Mouse (Mus musculus) kidney, postnatal 4 days (tissue): ENCODE data around the gene Tmem117.

ENCODE experiments used
- DNase-seq, 2 experiments: peaks; one replicate each; pipeline ENCODE4 v3.0.0; 2021; ENCODE audit warnings: mixed read lengths in 2 of 2

The Tmem117 gene

GRCm38 (mm10) chr15:95044011-95044410 is 415.0 kb downstream of the Tmem117 start:
- no peak for DNase-seq

- no peak for DNase-seq
These were observed 418.5 kb downstream of the Tmem117 start for GRCm38 (mm10) chr15:95047486-95047885.

DNA sequence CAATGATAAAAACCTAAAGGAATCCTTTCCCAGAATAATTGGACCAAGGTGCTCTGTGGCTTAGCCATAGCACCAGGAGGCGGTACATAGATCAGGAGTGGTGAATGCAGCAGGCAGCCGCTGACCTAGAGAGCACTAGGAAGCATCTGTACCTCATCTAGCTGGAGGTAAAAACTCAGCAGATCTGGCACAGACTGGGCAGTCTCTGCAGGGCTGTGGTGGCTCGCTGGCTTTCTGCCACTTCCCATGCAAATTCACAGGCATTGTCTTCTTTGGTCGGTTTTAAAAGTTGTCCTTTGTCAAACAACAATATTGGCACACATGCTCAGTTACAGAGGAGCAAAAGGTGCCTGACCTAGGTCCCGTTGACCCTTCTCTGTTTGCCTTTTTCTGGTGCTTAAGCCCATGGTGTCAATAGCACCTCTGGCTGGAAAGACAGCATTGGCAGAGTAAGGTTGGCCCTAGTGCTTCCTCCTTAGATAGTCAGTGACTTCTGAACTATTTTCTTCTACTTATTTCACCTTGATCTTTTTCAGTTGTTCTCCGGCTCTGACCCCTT is 420.2 kb downstream of the Tmem117 start:
- no peak for DNase-seq

DNA sequence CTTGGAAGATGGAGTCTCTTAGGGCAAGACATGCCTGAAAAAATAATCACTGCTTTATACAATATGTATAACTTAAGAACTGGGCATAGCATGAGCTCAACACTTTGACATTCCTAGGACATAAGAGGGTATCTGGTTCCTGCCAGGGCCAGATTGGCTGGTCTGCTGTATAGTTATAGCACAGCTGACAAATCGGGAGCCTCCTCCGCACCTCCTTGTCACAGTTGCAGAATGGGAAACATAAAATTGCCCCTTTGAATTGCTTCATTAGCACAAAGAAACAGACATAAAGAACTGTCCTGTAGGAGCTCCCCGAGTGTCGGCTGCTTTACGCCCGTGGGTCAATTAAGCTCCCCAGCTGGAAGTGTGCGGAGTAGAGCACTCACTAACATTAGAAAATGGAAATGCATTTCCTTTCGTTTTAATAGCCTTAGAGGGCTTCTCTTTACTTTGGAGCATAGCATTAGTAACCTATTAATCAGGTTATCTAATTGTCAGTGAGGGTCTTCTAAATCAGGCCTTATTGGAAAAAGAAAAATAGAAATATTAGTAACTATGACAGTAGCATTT is 426.1 kb downstream of the Tmem117 start:
- no peak for DNase-seq

- DNase-seq: no peak
These were observed 439.0 kb downstream of the Tmem117 start for GRCm38 (mm10) chr15:95068023-95068422.

- DNase-seq: no peak
These were observed 439.8 kb downstream of the Tmem117 start for GRCm38 (mm10) chr15:95068799-95069198.

- DNase-seq: no peak
These were observed 441.8 kb downstream of the Tmem117 start for GRCm38 (mm10) chr15:95070881-95071280.

DNA sequence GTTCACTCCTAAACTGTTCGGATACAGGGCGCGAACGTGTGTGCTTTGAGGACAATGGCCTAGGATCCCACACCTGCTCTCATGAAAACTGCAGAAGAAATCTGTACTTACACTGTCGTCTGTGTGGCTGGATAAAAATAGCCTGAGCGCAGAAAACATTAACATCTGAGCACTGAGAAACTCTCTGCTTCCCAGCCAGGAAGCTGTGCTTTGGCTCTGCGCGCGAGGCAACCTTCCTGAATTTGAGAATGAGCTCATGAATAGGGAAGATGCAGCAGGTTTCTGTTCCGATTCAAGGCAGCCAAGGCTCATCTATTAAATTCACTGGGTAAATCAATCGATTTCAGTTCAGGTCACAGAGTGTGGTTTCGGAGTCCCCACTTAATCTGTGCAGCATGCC is 446.3 kb downstream of the Tmem117 start:
- no peak for DNase-seq

DNA sequence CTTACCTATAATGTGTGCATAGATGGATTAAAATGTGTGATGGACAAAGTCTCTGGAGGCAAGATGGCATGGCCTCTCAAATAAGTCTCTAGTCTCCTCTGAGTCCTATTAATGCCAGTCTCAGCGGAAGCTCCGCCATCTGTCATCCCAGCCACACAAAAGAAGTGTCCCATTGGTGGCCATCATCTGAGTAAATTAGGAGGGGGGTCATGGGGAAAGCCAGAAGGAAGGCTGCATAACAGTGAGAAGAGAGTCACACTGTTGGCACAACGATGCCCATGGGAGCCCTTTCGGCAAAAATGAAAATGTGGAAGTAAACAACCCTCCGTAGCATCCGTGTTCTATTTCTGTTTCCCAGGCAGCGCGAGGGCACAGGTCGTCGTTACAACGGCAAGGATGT is 452.6 kb downstream of the Tmem117 start:
- DNase-seq: no peak

DNA sequence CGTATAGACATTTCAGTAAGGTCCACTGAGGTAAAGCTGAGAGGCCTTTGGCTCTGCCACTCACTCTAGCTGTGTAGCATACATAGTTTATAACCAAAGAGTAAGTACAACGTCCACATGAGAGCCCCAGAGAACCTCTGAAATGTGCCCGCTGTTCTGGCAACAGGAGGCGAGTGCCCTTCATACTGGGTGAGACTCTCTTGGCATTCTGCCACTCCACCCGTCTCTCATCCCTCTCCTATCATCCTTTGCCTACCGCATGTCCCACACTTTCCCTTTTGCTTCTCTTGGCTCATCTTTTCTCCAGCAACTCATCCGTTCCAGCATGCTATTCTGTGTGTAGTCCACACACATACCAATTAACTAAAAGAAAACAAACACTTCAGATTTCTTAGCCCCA is 456.9 kb downstream of the Tmem117 start:
- DNase-seq: no peak

DNA sequence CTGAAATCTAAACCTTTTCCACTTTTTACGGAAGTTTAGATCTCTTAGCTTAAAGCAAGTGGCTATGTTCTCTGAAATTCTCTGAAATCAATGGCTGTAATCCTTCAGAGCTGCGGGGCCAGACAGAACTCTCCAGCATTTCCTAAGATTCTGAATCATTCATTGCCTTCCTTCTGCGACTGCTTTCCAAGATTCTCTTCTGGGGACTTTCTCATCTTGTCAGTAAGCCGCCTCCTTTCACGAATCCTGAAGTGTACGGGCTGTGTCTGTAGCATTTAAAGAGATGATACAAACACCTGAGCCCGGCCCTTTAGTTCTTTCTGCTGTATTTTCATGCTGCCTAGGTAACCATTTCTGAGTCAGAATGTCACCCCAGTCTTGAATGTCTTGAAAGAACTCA is 471.1 kb downstream of the Tmem117 start:
- DNase-seq: no peak

GRCm38 (mm10) chr15:95101522-95101921 is 472.5 kb downstream of the Tmem117 start:
- DNase-seq: no peak

DNA sequence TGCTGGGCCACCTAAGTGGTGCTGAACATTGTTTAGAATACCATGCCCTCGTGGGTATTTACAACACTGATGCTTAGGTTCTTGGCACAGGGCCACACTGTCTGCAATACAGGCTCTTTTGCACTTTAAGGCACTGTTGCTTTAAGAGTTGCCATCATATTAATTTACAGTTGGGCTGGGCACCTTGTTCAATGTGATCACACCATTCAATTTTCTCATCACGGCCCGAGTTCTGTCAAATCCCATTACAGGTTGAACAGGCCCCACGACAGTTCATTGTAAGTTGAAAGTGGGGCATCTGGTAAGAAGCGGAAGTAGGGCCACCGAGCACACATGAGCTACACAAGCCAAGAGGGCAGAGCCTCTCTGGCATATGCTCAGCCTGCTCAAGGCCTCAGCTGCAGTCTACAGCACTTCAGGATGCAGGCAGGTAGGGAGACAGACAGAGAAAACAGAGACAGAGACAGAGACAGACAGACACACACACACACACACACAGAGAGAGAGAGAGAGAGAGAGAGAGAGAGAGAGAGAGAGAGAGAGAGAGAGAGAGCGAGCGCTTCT is 478.3 kb downstream of the Tmem117 start:
- DNase-seq: no peak

GRCm38 (mm10) chr15:95108626-95109025 is 479.6 kb downstream of the Tmem117 start:
- no peak for DNase-seq

- no peak for DNase-seq
These were observed 502.4 kb downstream of the Tmem117 start for GRCm38 (mm10) chr15:95131401-95131800.

GRCm38 (mm10) chr15:95135926-95136609 is 507.0 kb downstream of the Tmem117 start:
- DNase-seq: no peak

GRCm38 (mm10) chr15:95137018-95137810 is 508.2 kb downstream of the Tmem117 start:
- no peak for DNase-seq

- no peak for DNase-seq
These were observed 509.8 kb downstream of the Tmem117 start for GRCm38 (mm10) chr15:95138709-95139409.

GRCm38 (mm10) chr15:95144131-95144530 is 515.1 kb downstream of the Tmem117 start:
- no peak for DNase-seq

DNA sequence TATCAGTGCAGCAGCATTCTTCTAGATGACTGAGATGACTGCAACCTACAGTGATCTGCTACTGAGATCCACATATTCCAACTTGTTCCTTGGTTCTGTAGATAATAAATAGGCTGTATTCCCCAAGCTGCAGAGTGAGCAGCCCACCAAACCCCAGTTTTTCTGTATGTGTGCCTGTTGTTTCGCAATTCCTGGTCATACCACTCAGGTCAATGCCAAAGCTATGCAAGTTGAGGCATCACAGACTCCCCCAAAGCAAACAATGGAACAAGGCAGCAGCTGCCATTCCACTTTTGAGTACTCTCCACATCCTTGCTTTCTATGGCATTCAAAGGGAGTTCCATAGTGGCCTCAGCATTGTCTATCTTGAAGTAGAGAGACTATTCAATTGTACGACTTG is 516.1 kb downstream of the Tmem117 start:
- no peak for DNase-seq
